Mouse (Mus musculus): Measurements from ENCODE around the gene Snph. TPM values are rescaled to one million over a fixed set of nuclear protein-coding genes. Genes with fewer than 3 reads are reported as not detected.

Gene Snph
- total and polyA plus RNA-seq, 3 experiments: not detected

GRCm38 (mm10) chr2:151603630-151604029 lies 28.8 kb downstream of the Snph start:
- peaks cover 0 to 4% of the 10 kb centered on the region in 2 experiments; a peak in 1 of 4 replicates for H3K4me1 ChIP-seq (ENCODE audit: control insufficient read depth in 1 of 2, insufficient read depth in 2 of 2)
- H3K4me2 ChIP-seq (ENCODE audit: insufficient read depth, low read depth, poor library complexity, severe bottlenecking): no peak overlapping the region
- no peak for DNase-seq (ENCODE audit: extremely low read depth)
- dilution Hi-C loops (cut with MboI; ENCODE audit: extremely low pct_ligation_motif_present, extremely low pct_unique_long_range_greater_than_20kb, low sequenced_read_pairs) (no loop called here), in situ Hi-C loops (cut with MboI; ENCODE audit: low pct_ligation_motif_present, low pct_unique_long_range_greater_than_20kb, low sequenced_read_pairs) (no loop called here)
- TF ChIP-seq NRF1 (IDR thresholded peaks at IDR 0.05; ENCODE audit: low read depth, low read length) (no peak), CHD1 (IDR thresholded peaks at IDR 0.05; ENCODE audit: low read depth, low read length) (no peak), ZC3H11A (IDR thresholded peaks at IDR 0.05; ENCODE audit: low read depth, low read length) (no peak), MYC (IDR thresholded peaks at IDR 0.05; ENCODE audit: low read depth, low read length) (no peak), MAFK (IDR thresholded peaks at IDR 0.05; ENCODE audit: insufficient replicate concordance, low read length) (no peak), E2F4 (IDR thresholded peaks at IDR 0.05; ENCODE audit: insufficient replicate concordance, low read depth, low read length) (no peak), NELFE (IDR thresholded peaks at IDR 0.05; ENCODE audit: low read depth, low read length) (no peak), CTCF (conservative IDR thresholded peaks at IDR 0.05 in 1 of 2, IDR thresholded peaks at IDR 0.05 in 1 of 2; ENCODE audit: low read depth in 2 of 2, low read length in 2 of 2) (no peak), JUN (IDR thresholded peaks at IDR 0.05; ENCODE audit: insufficient read depth, low read depth, low read length) (no peak), IRF4 (IDR thresholded peaks at IDR 0.05; ENCODE audit: low read depth, low read length) (no peak), ZNF384 (IDR thresholded peaks at IDR 0.05; ENCODE audit: low read depth, low read length) (no peak), CHD2 (IDR thresholded peaks at IDR 0.05; ENCODE audit: low read length) (no peak), MAX (IDR thresholded peaks at IDR 0.05; ENCODE audit: low read length) (no peak), MAZ (IDR thresholded peaks at IDR 0.05; ENCODE audit: low read depth, low read length) (no peak), POLR2AphosphoS2 (IDR thresholded peaks at IDR 0.05; ENCODE audit: low read depth, low read length) (no peak), MXI1 (IDR thresholded peaks at IDR 0.05; ENCODE audit: low read depth, low read length) (no peak), ZKSCAN1 (IDR thresholded peaks at IDR 0.05; ENCODE audit: borderline replicate concordance, low read depth, low read length) (no peak), RAD21 (IDR thresholded peaks at IDR 0.05; ENCODE audit: low read depth, low read length) (no peak), SMC3 (IDR thresholded peaks at IDR 0.05; ENCODE audit: low read depth, low read length) (no peak), BHLHE40 (IDR thresholded peaks at IDR 0.05; ENCODE audit: low read depth, low read length) (no peak)
- no peaks in the 10 kb centered on the region for H3K79me2 ChIP-seq (replicated peaks; ENCODE audit: control insufficient read depth, extremely low read depth, insufficient read depth, poor library complexity, severe bottlenecking)
- H3K27me3 ChIP-seq (replicated peaks): peaks cover 89% of the 10 kb centered on the region
- H3K4me3 ChIP-seq (replicated peaks in 1 of 3; ENCODE audit: low read depth in 2 of 3, low read length in 2 of 3, poor library complexity in 1 of 3): no peak overlapping the region
- no peak overlapping the region for H3K27ac ChIP-seq (ENCODE audit: insufficient read depth, low read depth)
- no peaks in the 10 kb centered on the region for H3K9me3 ChIP-seq (replicated peaks; ENCODE audit: low read length)
- no peaks in the 10 kb centered on the region for H3K36me3 ChIP-seq (replicated peaks in 1 of 2; ENCODE audit: control insufficient read depth in 1 of 2, insufficient read depth in 1 of 2, low read length in 1 of 2)
- no peak overlapping the region for H3K9ac ChIP-seq (ENCODE audit: insufficient read depth, low read depth)

DNA sequence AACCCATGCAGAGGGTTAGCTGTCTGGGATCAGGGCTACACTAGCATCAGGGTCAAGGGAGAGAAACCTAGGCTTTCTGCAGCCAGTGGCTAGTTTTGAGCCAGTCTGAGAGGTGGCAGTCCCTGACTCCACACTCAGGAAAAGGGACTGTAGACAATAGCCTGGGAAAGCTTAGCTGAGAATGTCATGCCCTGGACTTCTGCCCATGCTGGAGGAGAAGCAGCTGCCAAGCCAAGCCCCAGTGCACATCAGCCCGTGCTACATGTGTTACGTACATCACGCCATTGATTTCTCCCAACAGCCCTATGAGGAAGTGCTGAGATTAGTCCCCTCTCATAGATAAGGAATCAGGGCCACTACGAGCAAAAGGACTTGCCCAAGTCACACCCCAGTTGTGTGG lies 30.3 kb downstream of the Snph start:
- Histone ChIP-seq H3K27me3 (replicated peaks) (peaks cover 90% of the 10 kb centered on the region), H3K9me3 (replicated peaks; ENCODE audit: low read length) (no peaks in the 10 kb centered on the region), H3K27ac (ENCODE audit: insufficient read depth, low read depth) (no peak overlapping the region), H3K9ac (ENCODE audit: insufficient read depth, low read depth) (no peak overlapping the region), H3K4me2 (ENCODE audit: insufficient read depth, low read depth, poor library complexity, severe bottlenecking) (no peak overlapping the region), H3K4me1 (ENCODE audit: control insufficient read depth in 1 of 2, insufficient read depth in 2 of 2) (peaks cover 0 to 4% of the 10 kb centered on the region in 2 experiments; a peak in 1 of 4 replicates), H3K36me3 (replicated peaks in 1 of 2; ENCODE audit: control insufficient read depth in 1 of 2, insufficient read depth in 1 of 2, low read length in 1 of 2) (no peaks in the 10 kb centered on the region), H3K4me3 (replicated peaks in 1 of 3; ENCODE audit: low read depth in 2 of 3, low read length in 2 of 3, poor library complexity in 1 of 3) (no peak overlapping the region), H3K79me2 (replicated peaks; ENCODE audit: control insufficient read depth, extremely low read depth, insufficient read depth, poor library complexity, severe bottlenecking) (no peaks in the 10 kb centered on the region)
- DNase-seq (ENCODE audit: extremely low read depth): no peak
- no peak for TF ChIP-seq E2F4 (IDR thresholded peaks at IDR 0.05; ENCODE audit: insufficient replicate concordance, low read depth, low read length)
- TF ChIP-seq USF1 (IDR thresholded peaks at IDR 0.05; ENCODE audit: low read depth, low read length): no peak
- no peak for TF ChIP-seq RAD21 (IDR thresholded peaks at IDR 0.05; ENCODE audit: low read depth, low read length)
- TF ChIP-seq MAZ (IDR thresholded peaks at IDR 0.05; ENCODE audit: low read depth, low read length): no peak
- TF ChIP-seq USF2 (conservative IDR thresholded peaks at IDR 0.05; ENCODE audit: low read depth, low read length): no peak
- no peak for TF ChIP-seq ZKSCAN1 (IDR thresholded peaks at IDR 0.05; ENCODE audit: borderline replicate concordance, low read depth, low read length)
- no peak for TF ChIP-seq ZC3H11A (IDR thresholded peaks at IDR 0.05; ENCODE audit: low read depth, low read length)
- in situ Hi-C loops (cut with MboI; ENCODE audit: low pct_ligation_motif_present, low pct_unique_long_range_greater_than_20kb, low sequenced_read_pairs): no loop called here
- dilution Hi-C loops (cut with MboI; ENCODE audit: extremely low pct_ligation_motif_present, extremely low pct_unique_long_range_greater_than_20kb, low sequenced_read_pairs): no loop called here

Measured in CH12.LX (cell line).